Mouse (Mus musculus) heart, postnatal 36 days (tissue): ENCODE results near the gene Bex4. TPM values are rescaled to one million over a fixed set of nuclear protein-coding genes. Genes with fewer than 3 reads are reported as not detected.
"Not testable (repeated sequence)": the region's sequence is repeated elsewhere in the genome, so short reads cannot be mapped to it uniquely, and the experiment has no call there.

Experiments used
- DNase-seq, 2 experiments: peaks; one replicate each; pipeline ENCODE4 v3.0.0; 2021 to 2022
- intact Hi-C: fragments of 180-260 bp; cut with DNase I; formaldehyde crosslinking; loops from one replicate; pipeline ENCODE4 v1.15.1; 2025
- total RNA-seq, 2 experiments: library from RNA; stranded (reverse); gene quantifications; 2 replicates each; pipeline ENCODE4 v1.2.3; 2021

The Bex4 gene
- 1 to 10 TPM in 1 of 2 experiments, under 1 TPM in 1; 0.49 to 1.2 TPM for total RNA-seq

DNA sequence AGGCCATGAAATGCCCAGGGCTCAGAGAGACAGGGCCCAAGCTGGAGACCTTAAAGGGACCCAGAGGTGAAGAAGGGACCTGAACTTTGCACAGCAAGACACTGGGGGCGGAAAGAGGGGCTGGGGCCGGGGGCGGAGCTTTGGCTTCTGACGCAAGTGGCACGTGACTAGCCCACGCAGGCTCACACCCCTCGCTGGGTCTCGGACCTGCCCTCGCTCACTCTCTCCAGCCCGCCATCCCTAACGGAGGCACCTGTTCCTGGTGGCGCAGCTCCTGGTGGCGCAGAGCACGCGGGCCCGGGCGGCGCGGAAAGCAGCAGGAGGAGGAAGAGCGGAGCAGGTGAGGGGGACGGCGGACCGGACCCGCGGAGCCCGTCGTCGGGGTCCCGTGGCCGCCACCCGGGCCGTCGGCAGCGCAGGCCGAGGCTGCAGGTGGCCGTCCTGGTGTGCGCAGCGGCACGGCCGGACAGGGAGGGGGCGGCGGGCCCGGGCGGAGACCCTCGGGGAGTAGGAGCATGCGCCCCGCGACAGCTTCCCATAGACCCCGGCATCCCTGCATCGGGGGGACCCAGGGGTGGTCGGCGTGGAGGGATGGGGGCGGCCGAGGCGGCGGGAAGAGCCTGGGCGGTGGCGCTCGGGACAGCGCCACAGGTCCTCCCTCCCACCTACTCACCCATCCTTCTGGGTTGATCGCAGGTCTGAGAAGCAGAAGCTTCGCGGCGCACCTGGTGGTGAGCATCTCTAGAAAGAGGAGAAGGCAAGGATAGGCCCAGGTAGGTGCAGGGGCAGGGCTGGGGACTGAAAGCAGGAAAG lies at the start of gene Bex4:
Bex4 (plus strand) TSS at position 170 of the 813 bp plus-strand sequence.
- DNase-seq, result not testable (repeated sequence)

DNA sequence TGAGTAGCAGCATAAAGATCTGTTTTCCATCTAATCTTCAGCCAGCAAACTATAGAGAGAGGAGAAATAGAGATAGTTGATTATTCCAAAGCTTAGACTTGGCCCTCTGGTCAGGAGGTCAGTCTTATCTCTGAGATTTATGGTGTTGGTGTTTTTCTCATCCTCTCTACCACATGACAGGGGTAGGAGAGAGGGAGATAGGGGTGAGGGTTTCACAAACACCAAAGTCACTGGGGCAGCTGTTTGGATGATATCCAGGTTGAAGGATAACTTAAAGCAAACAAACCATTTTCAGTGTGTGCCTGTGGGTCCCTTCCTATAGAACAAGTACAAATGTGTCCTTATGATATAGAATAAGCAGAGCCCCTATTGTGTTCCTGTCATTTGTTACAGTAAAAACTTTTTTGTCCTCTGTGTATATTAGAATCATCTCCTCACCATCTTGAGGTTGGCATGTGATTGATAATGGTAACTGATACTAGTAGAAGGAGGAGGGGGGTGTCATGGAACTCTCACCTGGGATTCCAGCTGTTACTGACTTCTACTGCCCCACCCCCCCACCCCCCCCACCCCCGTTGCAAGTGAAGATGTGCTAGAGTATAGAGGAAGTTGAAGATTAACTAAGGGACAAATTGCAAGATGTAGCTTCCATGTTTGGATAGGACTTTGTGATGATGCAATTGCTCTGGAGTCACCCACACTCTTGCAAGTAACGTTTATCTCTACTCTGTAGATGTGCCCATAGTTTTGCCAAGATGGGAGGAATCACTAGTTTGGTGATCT lies 46.1 kb upstream of the Bex4 start:
- intact Hi-C loops, result no loop called here
- no peak for DNase-seq

More for the DNA sequence above, at the start of gene Bex4:
- intact Hi-C loops, result not testable (repeated sequence)

DNA sequence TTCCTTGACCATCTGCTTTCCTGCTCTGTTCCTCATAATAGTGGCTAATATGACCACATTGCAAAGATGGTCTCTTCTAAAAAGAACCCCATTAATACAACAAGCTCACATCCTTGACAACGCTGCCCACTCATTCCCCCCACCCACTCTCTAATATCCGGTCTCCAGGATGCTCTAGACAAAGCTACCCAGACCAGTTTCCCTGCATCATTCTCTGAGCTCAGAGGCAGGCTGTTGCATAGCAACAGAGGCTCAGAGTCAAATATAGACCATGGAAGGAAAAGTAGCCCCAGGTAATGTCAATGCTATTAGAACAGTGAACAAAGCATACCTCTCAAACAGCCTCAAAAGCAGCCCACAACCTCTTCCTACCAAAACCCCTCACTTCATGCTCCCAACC lies 44.4 kb upstream of the Bex4 start:
- intact Hi-C loops, result no loop called here
- no peak for DNase-seq

DNA sequence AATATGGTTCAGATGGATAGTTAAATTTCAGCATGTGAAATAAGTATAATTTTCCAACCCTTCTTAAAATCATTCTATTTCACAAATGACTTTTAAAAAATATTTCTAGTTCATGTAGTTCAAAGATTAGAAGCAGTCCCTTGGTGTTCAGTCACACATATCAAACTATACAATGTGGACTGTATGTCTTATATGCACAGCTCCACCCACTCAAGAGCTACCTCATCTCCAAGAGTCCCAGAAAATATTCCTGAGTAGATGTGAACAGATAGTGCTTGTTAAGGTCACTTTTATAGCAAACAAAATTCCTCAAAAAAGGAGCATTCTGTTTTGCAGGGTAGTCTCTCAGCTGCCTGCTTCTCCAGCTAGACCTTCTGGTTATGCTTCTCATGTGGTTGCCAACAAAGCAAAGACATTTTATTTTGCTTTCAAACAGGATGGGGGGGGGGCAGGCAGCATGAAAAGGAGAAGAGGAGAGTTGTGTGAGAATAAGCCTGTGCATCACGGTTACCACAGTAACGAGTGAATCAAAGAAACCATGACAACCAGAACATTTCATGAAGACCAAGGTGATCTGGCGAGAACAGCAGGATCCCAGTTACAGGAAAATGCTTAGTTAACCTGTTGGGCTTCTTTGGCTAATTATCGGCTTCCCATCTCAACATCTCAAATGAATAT lies 34.6 kb upstream of the Bex4 start:
- intact Hi-C loops, result no loop called here
- DNase-seq, result no peak

DNA sequence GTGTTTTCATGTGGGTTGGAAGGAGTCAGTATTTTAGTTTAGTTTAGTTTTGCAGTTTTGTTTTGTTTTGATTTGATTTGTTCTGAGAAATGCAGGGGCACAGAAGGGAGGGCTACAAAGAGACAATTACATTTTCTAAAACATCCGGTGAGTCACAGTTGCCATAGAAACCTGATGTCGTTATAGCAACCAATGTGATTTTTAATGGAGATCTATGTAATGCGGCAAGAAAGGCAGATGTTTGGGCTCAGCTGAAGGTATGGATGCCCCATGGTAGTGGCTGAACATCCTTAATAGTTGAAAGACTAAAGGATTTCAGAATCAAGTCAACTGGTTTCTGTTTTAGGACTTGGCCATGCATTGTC lies 34.1 kb upstream of the Bex4 start:
- no peak for DNase-seq
- intact Hi-C loops, result loop anchor here (5.0 kb wide), 1 partner anchor 57 kb away; no protein-coding TSS in a partner anchor

DNA sequence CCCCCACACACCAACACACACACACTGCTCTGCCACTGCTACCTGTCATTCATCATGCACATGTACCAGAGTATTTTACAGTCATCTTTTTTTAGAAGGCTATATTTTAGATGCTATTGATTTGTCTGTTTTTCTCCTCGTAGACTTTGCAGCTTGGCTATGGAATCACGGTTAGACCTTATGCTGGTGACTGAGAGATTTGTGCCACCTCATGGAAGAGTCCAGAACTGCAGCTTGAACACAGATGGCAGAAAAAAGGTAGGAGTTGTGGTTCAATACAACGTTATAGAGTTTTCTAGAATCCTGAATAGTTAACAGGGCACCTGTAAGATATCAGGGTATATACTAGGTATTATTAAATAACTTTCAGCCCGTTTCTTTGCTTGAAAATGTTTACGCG lies 30.9 kb upstream of the Bex4 start:
- peak; percentile 6 for DNase-seq
- intact Hi-C loops, result loop anchor here (5.0 kb wide), 1 partner anchor 61 kb away; no protein-coding TSS in a partner anchor

DNA sequence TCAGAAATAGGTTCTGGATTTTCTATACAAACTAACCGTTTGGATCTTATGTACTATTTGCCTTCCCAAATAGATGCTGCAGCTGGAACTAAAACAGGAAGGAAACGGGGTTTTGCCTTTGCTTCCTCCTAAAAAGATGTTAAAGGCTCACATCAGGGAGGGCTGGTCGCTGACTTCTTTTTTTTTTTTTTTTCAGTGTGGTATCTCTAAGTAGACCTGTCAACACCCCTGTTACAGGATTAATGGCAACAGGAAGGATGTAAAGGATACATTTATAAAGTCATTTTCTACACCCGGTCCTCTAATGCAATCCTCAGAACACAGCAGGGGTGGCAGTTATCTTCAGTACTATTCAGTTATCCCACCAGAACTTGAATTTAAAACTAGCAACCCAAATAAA lies 23.8 kb upstream of the Bex4 start:
- intact Hi-C loops, result no loop called here
- DNase-seq, result no peak

DNA sequence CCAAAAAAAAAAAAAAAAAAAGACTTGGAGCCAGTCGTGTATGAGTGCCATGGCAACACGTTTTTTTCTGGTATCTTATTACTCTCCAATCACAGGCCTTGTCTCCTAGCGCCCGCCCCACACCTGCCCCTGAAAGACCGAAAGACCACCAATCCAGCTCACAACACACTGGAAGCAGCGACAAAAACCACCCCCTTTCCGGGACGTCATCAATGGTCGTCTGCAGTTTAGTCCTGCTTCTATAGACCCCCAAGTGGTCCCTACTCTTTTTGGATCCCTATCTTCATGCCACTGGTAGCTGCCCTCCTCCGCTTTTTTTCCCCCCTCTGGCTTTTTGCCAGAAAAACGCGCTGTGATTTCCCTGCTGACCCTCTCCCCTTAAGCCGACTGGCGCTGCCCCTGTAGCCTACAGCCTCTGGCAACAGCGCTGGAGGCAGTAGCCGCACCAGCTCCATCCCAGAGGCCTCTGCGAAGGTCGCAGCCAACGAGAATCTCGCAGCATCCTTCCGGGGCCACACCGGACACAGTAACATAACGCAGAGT lies 23.3 kb upstream of the Bex4 start:
- no peak for DNase-seq
- intact Hi-C loops, result no loop called here

DNA sequence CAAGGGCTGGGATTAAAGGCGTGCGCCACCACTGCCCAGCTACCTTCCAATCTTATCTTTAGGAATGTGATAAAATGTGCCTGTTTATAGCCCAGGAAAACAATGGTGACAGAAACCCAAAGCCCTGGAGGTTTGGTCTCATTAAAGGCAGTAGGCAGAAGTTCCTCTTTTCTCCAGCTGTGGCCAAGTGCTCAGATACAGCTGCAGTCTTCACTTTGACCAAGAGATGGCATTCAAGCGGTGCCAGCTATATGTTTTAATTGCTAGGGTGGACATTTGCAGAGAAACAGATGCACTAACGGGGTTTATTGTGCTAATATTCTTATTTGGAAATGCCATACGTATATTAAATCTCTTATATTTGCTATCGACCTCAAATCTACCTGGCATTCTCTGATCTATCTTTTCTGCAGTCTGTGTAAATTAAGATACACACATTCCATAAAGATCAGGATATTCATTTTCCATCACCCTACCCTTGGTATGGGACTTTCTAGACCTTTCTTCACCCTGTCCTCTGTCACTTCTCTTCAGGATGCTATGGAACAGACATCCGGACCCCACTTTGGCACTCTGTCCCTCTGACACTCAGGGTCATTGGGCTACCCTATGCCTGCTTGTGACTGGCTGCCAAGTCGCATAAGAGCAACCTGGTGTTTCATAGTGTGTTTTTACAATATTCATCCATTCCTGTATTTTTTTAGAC lies 11.6 kb upstream of the Bex4 start:
- no peak for DNase-seq
- intact Hi-C loops, result no loop called here

DNA sequence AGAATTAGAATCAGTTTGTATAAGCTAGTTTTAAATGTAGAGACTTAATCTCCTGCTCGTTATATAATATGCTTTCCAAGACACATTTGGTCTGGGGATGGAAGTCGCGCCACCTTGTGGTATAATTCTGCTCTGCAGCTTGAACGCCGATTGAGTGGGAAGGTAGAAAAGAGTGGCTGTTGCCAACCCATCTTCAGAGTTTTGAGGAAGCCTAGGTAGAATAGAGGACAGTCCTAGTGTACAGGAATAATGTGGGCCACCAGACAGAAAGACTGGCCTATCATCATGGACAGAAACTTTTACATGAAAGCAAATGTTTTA lies 11.1 kb upstream of the Bex4 start:
- DNase-seq, result peak in 1 of 2 experiments; percentile 44
- intact Hi-C loops, result no loop called here

DNA sequence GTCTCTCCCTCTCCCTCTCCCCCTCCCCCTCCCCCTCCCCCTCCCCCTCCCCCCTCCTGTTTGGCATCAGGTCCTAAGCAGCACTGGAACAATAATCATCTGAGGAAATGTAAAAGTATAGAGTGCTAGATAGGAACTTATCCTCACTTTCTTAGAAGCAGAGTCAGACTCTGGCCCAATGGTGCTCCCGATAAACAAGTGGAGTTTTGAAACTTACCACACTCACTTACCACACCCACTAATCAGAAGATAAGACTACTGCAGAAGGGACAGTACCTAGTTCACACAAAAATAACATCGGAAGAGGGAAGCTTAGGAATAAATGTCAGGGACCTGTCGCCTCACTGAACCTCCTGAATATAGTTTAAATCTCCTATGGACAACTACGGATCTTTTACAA lies 3.2 kb upstream of the Bex4 start:
- intact Hi-C loops, result no loop called here
- no peak for DNase-seq

DNA sequence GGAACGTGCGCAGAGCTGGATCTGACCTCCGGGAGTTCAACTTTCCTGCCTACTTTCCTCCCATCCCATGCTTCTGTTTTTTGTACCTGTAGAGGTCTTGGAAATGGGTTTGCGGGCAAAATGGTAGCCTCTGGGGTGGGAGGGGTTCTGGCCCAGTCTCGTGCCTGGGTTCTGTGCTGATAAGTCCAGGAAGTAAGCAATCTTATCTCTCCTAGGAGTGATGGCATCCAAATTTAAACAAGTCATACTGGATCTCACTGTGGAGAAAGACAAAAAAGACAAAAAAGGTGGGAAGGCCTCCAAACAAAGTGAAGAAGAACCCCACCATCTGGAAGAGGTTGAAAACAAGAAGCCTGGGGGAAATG lies 826 bp downstream of the Bex4 start:
- intact Hi-C loops, DNase-seq: not testable (repeated sequence)

DNA sequence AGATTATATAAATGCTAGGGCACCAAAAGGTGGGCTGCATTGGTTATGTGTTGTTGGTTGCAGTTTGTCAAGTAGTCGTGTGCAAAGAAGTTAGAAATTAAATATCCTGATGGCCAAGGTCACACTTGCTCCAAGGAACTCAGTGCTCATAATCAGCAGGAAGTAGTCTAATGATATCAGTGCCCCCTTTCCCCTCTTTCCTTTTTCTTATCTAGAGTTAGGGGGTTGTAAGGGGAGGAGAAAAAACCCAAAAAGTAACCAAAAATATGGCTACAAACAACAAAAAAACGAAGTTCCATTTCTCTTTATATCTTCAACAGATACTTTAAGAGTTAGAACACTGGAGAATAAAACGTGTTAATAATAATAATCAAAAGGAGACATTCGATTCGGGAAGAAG lies 2.6 kb downstream of the Bex4 start:
- intact Hi-C loops, result no loop called here
- DNase-seq, result no peak

DNA sequence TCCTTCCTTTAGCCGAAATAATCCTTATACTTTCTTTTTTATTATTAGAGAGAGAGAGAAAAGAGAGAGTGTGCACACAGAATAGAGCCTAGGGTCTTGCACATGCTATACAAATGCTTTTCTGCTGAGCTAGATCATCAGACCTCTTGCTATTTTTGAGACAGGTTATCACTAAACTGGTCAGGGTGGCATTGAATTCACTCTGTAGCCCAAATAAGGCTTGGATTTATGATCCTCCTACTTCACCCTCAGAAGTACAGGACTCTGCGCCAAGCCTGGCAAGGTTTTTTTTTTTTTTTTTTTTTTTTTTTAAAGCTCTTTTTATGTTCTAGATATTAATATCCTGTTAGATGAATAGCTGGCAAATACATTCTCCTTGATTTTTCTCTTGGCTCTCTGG lies 4.9 kb downstream of the Bex4 start:
- no peak for DNase-seq
- intact Hi-C loops, result no loop called here

DNA sequence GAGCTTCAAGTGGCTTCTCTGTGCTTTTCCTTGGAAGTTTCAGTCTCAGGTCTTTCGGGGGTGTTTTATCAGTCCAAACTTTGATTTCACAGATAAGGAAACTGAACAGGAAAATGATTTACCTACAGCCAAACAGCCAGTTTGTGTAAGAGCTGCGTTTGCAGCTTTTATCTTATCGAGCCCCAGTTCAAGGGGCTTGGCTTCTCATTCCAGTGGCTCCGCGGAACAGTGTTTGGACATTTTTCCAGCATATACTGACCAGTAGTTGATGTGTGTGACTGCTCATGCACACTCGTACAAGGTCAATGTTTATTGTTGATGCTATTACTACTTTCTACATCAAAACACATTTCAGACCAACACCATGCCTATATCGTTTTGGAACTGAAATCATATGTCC lies 5.4 kb downstream of the Bex4 start:
- intact Hi-C loops, result no loop called here
- no peak for DNase-seq

DNA sequence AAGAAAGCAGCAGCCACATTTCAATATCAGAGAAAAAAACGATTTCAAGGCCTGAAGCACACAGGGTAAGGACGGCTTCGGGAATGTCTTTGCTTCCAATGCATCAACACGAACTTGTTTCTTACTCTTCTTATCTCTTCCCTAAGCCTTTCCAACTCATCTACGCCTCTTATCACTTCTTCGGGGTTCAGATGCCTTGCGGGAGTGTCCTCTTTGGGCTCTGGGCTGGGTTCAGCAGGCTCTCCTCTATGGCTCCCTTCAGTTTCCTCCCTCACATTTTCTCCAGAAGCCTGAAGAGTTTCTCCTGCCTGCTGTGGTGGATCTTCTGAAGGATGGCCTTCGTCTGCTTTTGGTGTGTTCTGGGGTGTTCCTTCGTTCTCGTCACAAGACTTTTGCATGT lies 31.8 kb downstream of the Bex4 start:
- intact Hi-C loops, result loop anchor here (5.0 kb wide), 1 partner anchor 77 kb away; the partner anchor contains the start of gene Tceal9
- no peak for DNase-seq

DNA sequence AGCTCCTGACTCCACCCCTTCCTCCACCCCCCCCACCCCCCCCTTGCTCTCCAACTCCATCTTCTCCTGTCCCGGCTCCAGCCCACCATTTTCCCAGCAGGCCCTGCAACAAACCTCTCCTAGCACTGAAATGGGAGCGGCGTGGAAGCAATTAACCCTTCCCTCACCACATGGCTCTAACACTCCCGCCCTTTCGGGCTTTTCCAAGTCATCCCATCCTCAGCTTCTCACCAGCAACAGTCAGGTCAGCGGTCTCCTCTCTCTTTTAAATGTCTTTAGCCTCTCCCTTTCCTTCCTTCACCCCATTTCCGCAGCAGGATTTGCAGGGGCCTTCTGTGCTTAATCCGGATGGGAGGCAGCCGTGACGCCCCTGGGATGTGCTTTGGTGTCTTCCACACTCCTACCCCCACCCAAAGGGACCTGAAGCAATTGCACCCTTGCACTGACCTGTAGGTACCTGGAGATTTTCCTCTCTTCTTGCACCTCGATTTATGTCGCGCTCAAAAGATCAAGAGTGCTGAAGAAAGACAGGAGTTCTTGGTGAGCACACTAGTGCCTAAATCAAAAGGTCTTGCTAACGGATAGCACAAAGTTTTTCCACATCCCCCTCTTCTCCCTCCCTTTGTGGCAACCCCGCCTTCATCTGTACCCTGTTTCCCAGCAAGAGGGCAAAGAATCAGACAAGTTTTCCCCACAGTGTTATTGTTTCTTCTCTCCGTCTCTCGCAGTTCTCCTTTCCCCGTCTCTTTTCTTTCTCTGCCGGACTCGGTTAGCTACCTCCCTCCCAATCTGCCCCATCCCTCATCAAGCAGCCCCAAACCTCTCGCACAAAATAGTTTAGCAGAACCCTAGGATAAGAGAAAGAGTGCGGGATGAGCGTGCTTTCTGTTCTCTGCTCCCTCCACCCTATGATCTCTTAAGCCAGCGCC lies 32.7 kb downstream of the Bex4 start:
- intact Hi-C loops, result loop anchor here (5.0 kb wide), 1 partner anchor 76 kb away; the partner anchor contains the start of gene Tceal9
- peak; percentile 40 to 45 for DNase-seq

DNA sequence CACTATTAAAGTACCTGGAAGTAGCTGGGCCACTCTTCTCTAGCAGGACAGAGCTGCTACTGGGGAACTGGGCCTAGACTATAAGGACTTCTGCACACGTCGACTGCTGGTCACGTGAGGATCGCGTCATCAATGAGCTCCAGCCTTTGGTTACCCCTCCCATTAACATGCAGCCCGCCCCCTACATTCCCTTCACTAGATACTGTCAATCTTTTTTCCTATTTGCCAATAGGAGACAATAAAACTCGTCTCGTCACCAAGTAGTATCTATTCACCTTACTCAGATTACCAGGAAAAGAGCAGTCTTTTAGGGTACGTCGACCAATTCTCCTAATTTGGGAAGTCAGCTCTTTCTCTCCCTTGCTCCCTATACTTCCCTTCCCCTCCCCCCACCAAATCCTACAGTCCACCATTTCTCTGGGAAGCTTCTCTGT lies 33.3 kb downstream of the Bex4 start, which contains the start of gene Tceal8:
Tceal8 (minus strand) TSS at position 225 of the 434 bp plus-strand sequence.
- DNase-seq, result peak; percentile 64 to 69
- intact Hi-C loops, result loop anchor here (5.0 kb wide), 1 partner anchor 75 kb away; the partner anchor contains the start of gene Tceal9

DNA sequence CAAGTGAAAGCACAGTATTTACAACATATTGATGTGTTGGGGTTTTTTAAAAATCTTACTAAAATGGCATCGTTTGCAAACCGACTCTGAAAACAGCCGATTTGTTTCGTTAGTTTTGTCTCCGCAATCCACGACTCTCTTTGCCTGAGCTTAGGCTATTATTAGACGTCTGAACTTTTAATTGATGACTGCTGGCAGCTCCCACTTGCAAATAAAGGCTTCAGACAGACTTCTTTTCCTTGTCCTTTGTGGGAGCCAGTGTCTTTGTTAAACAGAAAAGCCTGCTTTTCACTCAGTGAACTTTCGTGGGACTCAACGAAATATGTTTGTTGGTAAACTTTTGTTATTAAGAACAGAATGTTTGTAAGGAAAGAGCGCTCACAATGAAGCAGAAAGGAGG lies 34.0 kb downstream of the Bex4 start:
- intact Hi-C loops, result loop anchor here (5.0 kb wide), 1 partner anchor 75 kb away; the partner anchor contains the start of gene Tceal9

More for the DNA sequence above, 34.0 kb downstream of the Bex4 start:
- DNase-seq, result no peak
